Mouse (Mus musculus): ENCODE data around the gene Tbx2. TPM values are rescaled to one million over a fixed set of nuclear protein-coding genes. Genes with fewer than 3 reads are reported as not detected.
A peak's percentile ranks its signal among the peaks of the same experiment; 100 is the strongest.

The Tbx2 gene
- polyA plus RNA-seq, 1 experiment from 2014 or later = 6.5 TPM

- H3K9ac ChIP-seq (ENCODE audit: low read depth, low read length) = peak overlapping the region; percentile 97
- DNase-seq (ENCODE audit: low spot score) (no peak), ATAC-seq (ENCODE audit: low read depth) (no peak)
- peaks cover 36% of the 10 kb centered on the region for H3K36me3 ChIP-seq (ENCODE audit: control insufficient read depth, insufficient read depth, low read length)
- peak overlapping the region; percentile 70 for H3K4me3 ChIP-seq (ENCODE audit: low read depth, low read length)
- peaks cover 51% of the 10 kb centered on the region; the same call in 1 of the 2 replicates for H3K27me3 ChIP-seq (replicated peaks; ENCODE audit: control insufficient read depth, insufficient read depth, low read length)
- peak overlapping the region; percentile 94 for H3K27ac ChIP-seq (replicated peaks; ENCODE audit: low read depth, low read length)
- peaks cover 11% of the 10 kb centered on the region for H3K4me1 ChIP-seq (ENCODE audit: control insufficient read depth, insufficient read depth, low read length)
- H3K4me2 ChIP-seq (ENCODE audit: low read depth, low read length) = peak overlapping the region; percentile 72
- WGBS = 8% methylated on average over 17 of the region's 21 CpGs
- H3K9me3 ChIP-seq (ENCODE audit: control insufficient read depth, low read length) = no peaks in the 10 kb centered on the region
Observed at GRCm38 (mm10) chr11:85840803-85841145, 8.4 kb downstream of the Tbx2 start.

- WGBS = 18% methylated on average over 8 of the region's 8 CpGs
- Histone ChIP-seq H3K27me3 (replicated peaks; ENCODE audit: control insufficient read depth, insufficient read depth, low read length) (peaks cover 46% of the 10 kb centered on the region; the same call in 1 of the 2 replicates), H3K4me3 (ENCODE audit: low read depth, low read length) (peak overlapping the region; percentile 70), H3K4me1 (ENCODE audit: control insufficient read depth, insufficient read depth, low read length) (peaks cover 11% of the 10 kb centered on the region), H3K4me2 (ENCODE audit: low read depth, low read length) (peak overlapping the region; percentile 72), H3K9ac (ENCODE audit: low read depth, low read length) (peak overlapping the region; percentile 97), H3K9me3 (ENCODE audit: control insufficient read depth, low read length) (no peaks in the 10 kb centered on the region), H3K27ac (replicated peaks; ENCODE audit: low read depth, low read length) (peak overlapping the region; percentile 94), H3K36me3 (ENCODE audit: control insufficient read depth, insufficient read depth, low read length) (peaks cover 36% of the 10 kb centered on the region)
- DNase-seq (ENCODE audit: low spot score) (peak; percentile 48), ATAC-seq (ENCODE audit: low read depth) (no peak)
Observed at GRCm38 (mm10) chr11:85841211-85841681, 8.9 kb downstream of the Tbx2 start.

- H3K9me3 ChIP-seq (ENCODE audit: control insufficient read depth, low read length) = no peaks in the 10 kb centered on the region
- DNase-seq (ENCODE audit: low spot score) (peak; percentile 87), ATAC-seq (ENCODE audit: low read depth) (peak; percentile 45)
- H3K4me3 ChIP-seq (ENCODE audit: low read depth, low read length) = peak overlapping the region; percentile 70
- peaks cover 31% of the 10 kb centered on the region for H3K36me3 ChIP-seq (ENCODE audit: control insufficient read depth, insufficient read depth, low read length)
- H3K27ac ChIP-seq (replicated peaks; ENCODE audit: low read depth, low read length) = peak overlapping the region; percentile 94
- peak overlapping the region; percentile 97 for H3K9ac ChIP-seq (ENCODE audit: low read depth, low read length)
- peak overlapping the region; percentile 72 for H3K4me2 ChIP-seq (ENCODE audit: low read depth, low read length)
- H3K27me3 ChIP-seq (replicated peaks; ENCODE audit: control insufficient read depth, insufficient read depth, low read length) = peaks cover 40% of the 10 kb centered on the region; the same call in 1 of the 2 replicates
- WGBS = 0% methylated on average over 15 of the region's 32 CpGs
- H3K4me1 ChIP-seq (ENCODE audit: control insufficient read depth, insufficient read depth, low read length) = peaks cover 11% of the 10 kb centered on the region
Observed at GRCm38 (mm10) chr11:85841980-85842379, 9.6 kb downstream of the Tbx2 start.

GRCm38 (mm10) chr11:85842596-85843346 is 10.4 kb downstream of the Tbx2 start:
- 5% methylated on average over 24 of the region's 24 CpGs for WGBS
- Histone ChIP-seq H3K27me3 (replicated peaks; ENCODE audit: control insufficient read depth, insufficient read depth, low read length) (peaks cover 33% of the 10 kb centered on the region; the same call in 1 of the 2 replicates), H3K4me1 (ENCODE audit: control insufficient read depth, insufficient read depth, low read length) (peaks cover 11% of the 10 kb centered on the region; the same call in 1 of the 2 replicates), H3K9me3 (ENCODE audit: control insufficient read depth, low read length) (no peaks in the 10 kb centered on the region), H3K27ac (replicated peaks; ENCODE audit: low read depth, low read length) (peak overlapping the region; percentile 94), H3K9ac (ENCODE audit: low read depth, low read length) (peak overlapping the region; percentile 97), H3K4me3 (ENCODE audit: low read depth, low read length) (peak overlapping the region; percentile 70), H3K4me2 (ENCODE audit: low read depth, low read length) (peak overlapping the region; percentile 72), H3K36me3 (ENCODE audit: control insufficient read depth, insufficient read depth, low read length) (peaks cover 23% of the 10 kb centered on the region)
- DNase-seq (ENCODE audit: low spot score) (peak; percentile 45), ATAC-seq (ENCODE audit: low read depth) (peak; percentile 2; the same call in 1 of the 2 replicates)

GRCm38 (mm10) chr11:85843347-85843692 is 11.0 kb downstream of the Tbx2 start:
- under 1% methylated on average over 15 of the region's 18 CpGs for WGBS
- H3K9ac ChIP-seq (ENCODE audit: low read depth, low read length) = peak overlapping the region; percentile 97
- ATAC-seq (ENCODE audit: low read depth) = peak; percentile 69
- peaks cover 30% of the 10 kb centered on the region; the same call in 1 of the 2 replicates for H3K27me3 ChIP-seq (replicated peaks; ENCODE audit: control insufficient read depth, insufficient read depth, low read length)
- DNase-seq (ENCODE audit: low spot score) = peak; percentile 95
- H3K9me3 ChIP-seq (ENCODE audit: control insufficient read depth, low read length) = no peaks in the 10 kb centered on the region
- H3K4me2 ChIP-seq (ENCODE audit: low read depth, low read length) = peak overlapping the region; percentile 72
- H3K27ac ChIP-seq (replicated peaks; ENCODE audit: low read depth, low read length) = peak overlapping the region; percentile 94
- peaks cover 17% of the 10 kb centered on the region for H3K36me3 ChIP-seq (ENCODE audit: control insufficient read depth, insufficient read depth, low read length)
- H3K4me3 ChIP-seq (ENCODE audit: low read depth, low read length) = peak overlapping the region; percentile 70
- peaks cover 11% of the 10 kb centered on the region; the same call in 1 of the 2 replicates for H3K4me1 ChIP-seq (ENCODE audit: control insufficient read depth, insufficient read depth, low read length)

- peak overlapping the region; percentile 70 for H3K4me3 ChIP-seq (ENCODE audit: low read depth, low read length)
- peak overlapping the region; percentile 97 for H3K9ac ChIP-seq (ENCODE audit: low read depth, low read length)
- H3K27ac ChIP-seq (replicated peaks; ENCODE audit: low read depth, low read length) = peak overlapping the region; percentile 94
- peaks cover 14% of the 10 kb centered on the region; the same call in 1 of the 2 replicates for H3K36me3 ChIP-seq (ENCODE audit: control insufficient read depth, insufficient read depth, low read length)
- H3K27me3 ChIP-seq (replicated peaks; ENCODE audit: control insufficient read depth, insufficient read depth, low read length) = peaks cover 24% of the 10 kb centered on the region; the same call in 1 of the 2 replicates
- H3K4me1 ChIP-seq (ENCODE audit: control insufficient read depth, insufficient read depth, low read length) = peaks cover 11% of the 10 kb centered on the region; the same call in 1 of the 2 replicates
- peak; percentile 47 for ATAC-seq (ENCODE audit: low read depth)
- H3K9me3 ChIP-seq (ENCODE audit: control insufficient read depth, low read length) = no peaks in the 10 kb centered on the region
- H3K4me2 ChIP-seq (ENCODE audit: low read depth, low read length) = peak overlapping the region; percentile 72
- peak; percentile 93 for DNase-seq (ENCODE audit: low spot score)
- under 1% methylated on average over 46 of the region's 54 CpGs for whole genome bisulfite sequencing
Observed at GRCm38 (mm10) chr11:85844144-85844965, 12.0 kb downstream of the Tbx2 start.

GRCm38 (mm10) chr11:85844971-85845370 is 12.6 kb downstream of the Tbx2 start:
- WGBS = 27% methylated on average over 5 of the region's 5 CpGs
- H3K9me3 ChIP-seq (ENCODE audit: control insufficient read depth, low read length) = no peaks in the 10 kb centered on the region
- peak overlapping the region; percentile 97 for H3K9ac ChIP-seq (ENCODE audit: low read depth, low read length)
- H3K4me1 ChIP-seq (ENCODE audit: control insufficient read depth, insufficient read depth, low read length) = peaks cover 11% of the 10 kb centered on the region; the same call in 1 of the 2 replicates
- DNase-seq (ENCODE audit: low spot score) = no peak
- peaks cover 18% of the 10 kb centered on the region; the same call in 1 of the 2 replicates for H3K27me3 ChIP-seq (replicated peaks; ENCODE audit: control insufficient read depth, insufficient read depth, low read length)
- H3K4me3 ChIP-seq (ENCODE audit: low read depth, low read length) = peak overlapping the region; percentile 70; the same call in 1 of the 2 replicates
- H3K4me2 ChIP-seq (ENCODE audit: low read depth, low read length) = peak overlapping the region; percentile 72
- no peak for ATAC-seq (ENCODE audit: low read depth)
- no peak overlapping the region for H3K27ac ChIP-seq (replicated peaks; ENCODE audit: low read depth, low read length)
- H3K36me3 ChIP-seq (ENCODE audit: control insufficient read depth, insufficient read depth, low read length) = peaks cover 12% of the 10 kb centered on the region; the same call in 1 of the 2 replicates

- H3K27me3 ChIP-seq (replicated peaks; ENCODE audit: control insufficient read depth, insufficient read depth, low read length) = peaks cover 9% of the 10 kb centered on the region; the same call in 1 of the 2 replicates
- DNase-seq (ENCODE audit: low spot score) (no peak), ATAC-seq (ENCODE audit: low read depth) (no peak)
- H3K4me1 ChIP-seq (ENCODE audit: control insufficient read depth, insufficient read depth, low read length) = 0 out of 2 replicates have a peak, but pooled peaks cover 6% of the 10 kb centered on the region
- WGBS = 43% methylated on average over 5 of the region's 5 CpGs
- H3K9me3 ChIP-seq (ENCODE audit: control insufficient read depth, low read length) = no peaks in the 10 kb centered on the region
- no peak overlapping the region for H3K4me2 ChIP-seq (ENCODE audit: low read depth, low read length)
- H3K4me3 ChIP-seq (ENCODE audit: low read depth, low read length) = no peak overlapping the region
- H3K9ac ChIP-seq (ENCODE audit: low read depth, low read length) = no peak overlapping the region
- H3K36me3 ChIP-seq (ENCODE audit: control insufficient read depth, insufficient read depth, low read length) = peaks cover 3% of the 10 kb centered on the region; the same call in 1 of the 2 replicates
- H3K27ac ChIP-seq (replicated peaks; ENCODE audit: low read depth, low read length) = no peak overlapping the region
Observed at GRCm38 (mm10) chr11:85845921-85846320, 13.6 kb downstream of the Tbx2 start.

All from embryonic facial prominence, embryonic 14.5 days (tissue).